Mouse (Mus musculus) liver, adult (tissue): Measurements from ENCODE around the gene Ecm2.

Source experiments
- GATA4 ChIP-seq: IDR thresholded peaks from 2 replicates; pipeline ENCODE4 v1.6.1; 2014; ENCODE audit warnings: mild to moderate bottlenecking, low read length; ENCODE audit not compliant: insufficient replicate concordance

Gene Ecm2

DNA sequence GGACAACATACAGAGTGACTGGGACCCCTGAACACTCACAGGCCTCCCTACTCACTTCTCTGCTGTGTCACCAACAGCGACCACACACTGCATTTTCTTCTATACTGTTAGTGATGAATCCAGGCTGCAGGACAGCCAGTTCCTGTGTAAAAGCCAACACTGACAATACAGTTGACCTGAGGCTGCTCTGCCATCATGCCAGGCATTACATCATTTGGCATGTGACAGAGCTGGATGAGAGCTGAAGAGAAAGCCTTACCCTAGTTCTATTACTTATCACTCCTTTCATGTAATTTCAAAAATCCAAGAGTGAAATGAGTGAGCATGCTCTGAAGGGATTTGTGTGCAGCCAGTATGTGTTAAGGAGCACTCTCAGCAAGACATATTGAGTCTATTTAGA lies 51.6 kb downstream of the Ecm2 start:
- no peak for TF ChIP-seq GATA4

DNA sequence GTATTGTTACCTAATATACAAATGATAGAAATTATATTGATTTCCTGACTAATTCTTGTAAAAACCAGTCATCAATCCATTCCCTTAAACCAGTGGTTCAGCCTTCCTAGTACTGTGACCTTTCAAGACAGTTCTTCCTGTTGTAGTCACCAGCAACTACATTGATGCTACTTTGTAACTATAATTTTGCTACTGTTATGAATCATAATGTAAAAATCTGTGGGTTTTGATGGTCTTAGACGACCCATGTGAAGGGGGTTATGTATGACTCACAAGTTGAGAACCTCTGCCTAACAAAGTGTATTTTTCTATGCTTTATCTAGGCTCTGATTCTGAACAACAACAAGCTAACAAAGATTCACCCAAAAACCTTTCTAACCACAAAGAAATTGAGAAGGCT lies 52.3 kb downstream of the Ecm2 start:
- TF ChIP-seq GATA4 = no peak

DNA sequence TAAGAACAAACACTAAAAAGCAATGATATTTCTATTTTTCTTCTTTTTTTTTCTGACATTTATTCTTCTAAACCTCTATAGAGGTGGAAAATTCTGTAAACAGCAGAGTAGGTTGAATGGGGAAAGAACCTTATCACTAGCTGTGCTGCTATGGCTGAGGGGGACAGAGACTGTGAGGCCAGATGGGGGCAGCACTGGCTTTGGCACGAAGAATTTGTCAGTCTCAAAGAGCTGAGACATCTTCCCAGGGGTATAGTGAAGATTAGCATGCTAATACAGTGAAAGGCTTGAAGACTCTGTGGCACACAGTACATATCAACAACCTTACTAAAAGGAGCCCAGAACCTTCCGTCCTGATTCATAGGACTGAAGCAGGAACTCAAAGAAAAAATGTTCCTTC lies 54.6 kb downstream of the Ecm2 start:
- no peak for TF ChIP-seq GATA4

DNA sequence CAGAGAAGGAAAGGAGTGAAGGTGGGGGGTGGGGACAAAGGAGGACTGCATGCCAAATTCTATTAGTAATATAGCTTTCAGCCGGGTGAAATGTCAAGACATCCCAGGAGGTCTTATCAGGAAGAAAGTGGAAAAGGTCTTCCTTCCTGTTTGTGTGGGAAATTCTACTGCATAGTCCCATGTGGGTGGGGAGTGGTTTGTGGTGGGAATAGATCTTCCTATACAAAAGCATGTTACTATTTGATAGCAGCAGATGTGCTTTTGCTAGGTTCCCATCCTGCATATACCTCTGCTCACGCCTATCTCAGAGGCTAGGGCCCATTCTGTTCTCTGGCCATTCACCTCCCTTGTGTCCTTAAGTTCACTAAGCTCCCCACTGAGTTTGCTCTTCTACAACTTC lies 56.3 kb downstream of the Ecm2 start:
- no peak for TF ChIP-seq GATA4

DNA sequence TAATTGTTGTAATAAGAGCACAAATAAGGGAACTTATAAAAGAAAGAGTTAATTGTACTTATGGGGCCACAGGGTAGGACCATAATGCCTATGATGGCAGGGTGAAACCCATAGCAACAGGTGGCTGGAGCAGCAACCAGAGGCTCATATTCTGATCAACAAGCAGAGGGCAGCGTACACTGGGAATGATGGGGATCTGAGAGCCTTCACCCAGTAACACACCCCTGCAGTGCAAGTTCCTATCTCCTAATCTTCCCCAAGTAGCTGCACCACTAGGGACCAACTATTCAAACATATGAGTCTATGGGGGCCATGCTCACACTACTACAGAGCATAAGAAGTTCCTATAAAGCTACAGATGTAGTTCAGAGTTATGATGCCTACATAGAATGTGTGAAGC lies 59.7 kb downstream of the Ecm2 start:
- no peak for TF ChIP-seq GATA4

DNA sequence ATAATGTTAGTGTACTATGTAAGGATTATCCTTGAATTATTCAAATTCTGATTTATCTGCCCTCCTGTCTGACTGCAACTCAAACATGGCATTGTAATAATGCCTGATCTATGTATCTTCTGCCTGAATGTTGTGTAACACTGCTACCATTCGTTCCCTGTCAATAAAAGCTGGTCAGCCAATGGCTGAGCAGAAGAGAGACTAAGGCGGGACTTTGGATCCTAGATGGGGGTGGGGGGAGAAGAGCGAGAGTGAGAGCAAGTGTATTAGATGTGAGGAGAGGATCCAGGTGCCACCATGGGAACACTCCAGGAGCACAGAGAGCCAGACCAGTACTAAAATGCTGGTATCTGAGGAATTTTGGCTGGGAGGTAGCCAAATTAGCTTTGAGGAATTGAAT lies 65.8 kb downstream of the Ecm2 start:
- no peak for TF ChIP-seq GATA4

DNA sequence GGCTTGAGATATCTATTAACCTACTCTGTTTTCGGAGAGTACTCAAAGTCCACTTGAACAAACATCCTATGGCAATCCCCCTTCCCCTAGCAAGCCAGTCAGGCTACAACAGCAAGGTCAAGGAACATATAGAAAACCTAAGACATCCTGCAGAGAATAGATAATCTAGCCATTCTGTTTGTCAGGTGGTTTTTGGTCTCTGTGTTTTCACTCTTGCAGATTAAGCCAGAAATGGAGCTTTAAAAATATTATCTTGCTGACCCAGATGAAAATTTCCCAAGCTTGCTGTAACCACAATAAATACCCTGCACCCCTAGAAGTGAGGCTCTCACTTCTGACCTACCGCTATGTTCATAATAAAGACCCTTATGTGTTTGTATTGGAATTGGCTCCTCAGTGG lies 66.8 kb downstream of the Ecm2 start:
- TF ChIP-seq GATA4 = no peak

DNA sequence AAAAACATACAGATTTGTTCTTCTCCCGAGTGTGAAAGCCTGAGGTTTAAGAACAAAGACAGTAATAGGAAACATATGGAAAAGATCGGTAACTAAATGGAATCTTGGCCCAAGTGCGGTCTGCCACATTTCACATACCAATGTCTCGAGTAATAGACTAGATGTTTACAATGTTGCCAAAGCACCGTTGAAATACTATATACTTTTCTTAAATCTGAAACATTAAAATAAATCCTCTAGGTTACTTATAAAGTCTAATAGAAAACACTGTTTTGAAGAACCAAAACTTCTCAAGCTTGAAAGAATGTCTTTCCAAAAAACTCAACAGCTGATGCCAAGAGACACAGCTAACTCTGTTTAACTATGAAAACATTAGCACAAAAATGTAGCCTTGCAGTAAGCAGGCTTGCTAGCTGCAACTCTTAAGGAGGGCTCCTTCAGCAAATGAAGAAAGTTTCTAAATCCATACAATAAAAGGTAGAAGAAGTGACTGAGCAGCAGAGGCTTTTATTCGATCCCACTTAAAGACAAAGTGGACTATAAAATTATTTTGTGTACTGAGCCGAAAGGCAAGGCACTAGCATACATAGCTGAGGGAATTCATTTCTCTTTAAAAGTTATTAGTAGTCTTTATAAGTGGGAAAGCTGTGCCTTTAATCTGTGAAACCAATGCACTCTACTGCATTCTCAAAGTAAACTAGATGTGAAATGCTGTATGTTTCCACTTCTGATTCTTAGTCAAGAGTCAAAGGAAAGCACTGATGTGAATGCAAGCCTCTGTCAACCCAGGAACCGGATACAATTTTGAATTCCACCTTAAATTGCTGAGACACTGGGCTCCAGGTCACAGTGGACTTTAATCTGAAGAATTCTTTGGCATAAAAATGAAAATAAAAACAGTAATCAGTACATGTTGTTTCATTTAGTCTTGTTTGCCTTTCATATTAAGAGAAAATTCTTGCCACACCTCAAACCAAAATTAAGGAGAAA lies 77.2 kb downstream of the Ecm2 start, which contains the start of gene Omd:
TSS of gene Omd (plus strand) at position 922 of the 990 bp plus-strand sequence.
- TF ChIP-seq GATA4 = no peak
